Mouse (Mus musculus) spleen, adult 2 months (tissue): ENCODE measurements around the gene Nfkb1.

ENCODE experiments used
- CTCF ChIP-seq: fragments of 200-500 bp; IDR thresholded peaks from 2 replicates; pipeline ENCODE4 v1.5.1; 2011; ENCODE audit warnings: mild to moderate bottlenecking, inconsistent platforms; ENCODE audit not compliant: insufficient read depth, insufficient read length, insufficient replicate concordance; ENCODE audit errors: extremely low read depth
- POLR2A ChIP-seq: fragments of 200-500 bp; IDR thresholded peaks from 2 replicates; pipeline ENCODE4 v1.6.1; 2011; ENCODE audit warnings: low read depth, low read length, inconsistent platforms

DNA sequence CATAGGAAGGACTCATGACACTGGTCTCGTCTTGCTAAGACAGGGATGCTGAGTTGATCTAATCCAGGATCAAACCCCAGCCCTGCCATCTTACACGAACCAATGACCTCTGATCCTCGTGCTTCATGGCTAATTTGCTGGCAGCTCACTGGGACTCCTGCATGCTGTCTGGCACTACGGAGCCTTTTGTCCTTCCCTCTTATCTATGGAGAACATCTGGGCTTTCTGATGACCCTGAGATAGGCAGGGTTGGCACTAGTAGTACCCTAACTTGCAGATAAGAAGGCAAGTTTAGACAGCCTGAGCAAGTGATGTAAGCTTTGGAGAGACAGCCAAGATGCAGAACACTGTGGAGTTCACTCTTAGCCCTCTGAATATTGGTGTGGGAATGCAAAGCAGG lies 59.5 kb downstream of the Nfkb1 start:
- TF ChIP-seq CTCF (no peak), POLR2A (no peak)
